Mouse (Mus musculus) kidney, adult 8-10 months (tissue): Measurements from ENCODE around the gene Fbxl7.
"Not testable (repeated sequence)": the region's sequence is repeated elsewhere in the genome, so short reads cannot be mapped to it uniquely, and the experiment has no call there.

ENCODE experiments used
- DNase-seq, 2 experiments: peaks; one replicate each; pipeline ENCODE4 v3.0.0; 2022

Gene Fbxl7

GRCm38 (mm10) chr15:26804046-26804445 is 91.3 kb downstream of the Fbxl7 start:
- no peak for DNase-seq

- DNase-seq = peak in 1 of 2 experiments; percentile 28
These were observed 95.8 kb downstream of the Fbxl7 start for GRCm38 (mm10) chr15:26799457-26800021.

- DNase-seq = peak in 1 of 2 experiments; percentile 13
These were observed 99.4 kb downstream of the Fbxl7 start for GRCm38 (mm10) chr15:26795937-26796336.

GRCm38 (mm10) chr15:26795518-26795917 is 99.9 kb downstream of the Fbxl7 start:
- DNase-seq = no peak

- DNase-seq = no peak
These were observed 108.2 kb downstream of the Fbxl7 start for GRCm38 (mm10) chr15:26787148-26787547.

- no peak for DNase-seq
These were observed 114.8 kb downstream of the Fbxl7 start for GRCm38 (mm10) chr15:26780557-26780956.

GRCm38 (mm10) chr15:26779129-26779528 is 116.3 kb downstream of the Fbxl7 start:
- peak in 1 of 2 experiments; percentile 3 for DNase-seq

GRCm38 (mm10) chr15:26775720-26776119 is 119.7 kb downstream of the Fbxl7 start:
- DNase-seq = no peak

- no peak for DNase-seq
These were observed 120.5 kb downstream of the Fbxl7 start for GRCm38 (mm10) chr15:26774895-26775294.

GRCm38 (mm10) chr15:26761651-26762050 is 133.7 kb downstream of the Fbxl7 start:
- peak; percentile 11 to 47 for DNase-seq

GRCm38 (mm10) chr15:26748484-26748883 is 146.9 kb downstream of the Fbxl7 start:
- no peak for DNase-seq

- no peak for DNase-seq
These were observed 163.0 kb downstream of the Fbxl7 start for GRCm38 (mm10) chr15:26732366-26732765.

- no peak for DNase-seq
These were observed 164.6 kb downstream of the Fbxl7 start for GRCm38 (mm10) chr15:26730760-26731159.

- not testable (repeated sequence) for DNase-seq
These were observed 166.0 kb downstream of the Fbxl7 start for GRCm38 (mm10) chr15:26729341-26729740.

GRCm38 (mm10) chr15:26718390-26719036 is 176.9 kb downstream of the Fbxl7 start:
- no peak for DNase-seq

- no peak for DNase-seq
These were observed 177.4 kb downstream of the Fbxl7 start for GRCm38 (mm10) chr15:26717952-26718351.

GRCm38 (mm10) chr15:26716181-26716580 is 179.2 kb downstream of the Fbxl7 start:
- DNase-seq = no peak

- no peak for DNase-seq
These were observed 179.7 kb downstream of the Fbxl7 start for GRCm38 (mm10) chr15:26715635-26716034.

GRCm38 (mm10) chr15:26712271-26712670 is 183.1 kb downstream of the Fbxl7 start:
- no peak for DNase-seq

- no peak for DNase-seq
These were observed 190.4 kb downstream of the Fbxl7 start for GRCm38 (mm10) chr15:26704966-26705365.

GRCm38 (mm10) chr15:26703156-26703840 is 192.1 kb downstream of the Fbxl7 start:
- no peak for DNase-seq

GRCm38 (mm10) chr15:26701949-26702675 is 193.3 kb downstream of the Fbxl7 start:
- no peak for DNase-seq

- no peak for DNase-seq
These were observed 202.3 kb downstream of the Fbxl7 start for GRCm38 (mm10) chr15:26693075-26693474.
